Mouse (Mus musculus) small intestine, adult 2 months (tissue): Measurements from ENCODE around the gene Gm38119.

Experiments
- CTCF ChIP-seq: fragments of 200-500 bp; IDR thresholded peaks from 2 replicates; pipeline ENCODE4 v1.5.1; 2012; ENCODE audit warnings: low read depth, mild to moderate bottlenecking, control low read depth, inconsistent platforms, low read length, moderate library complexity, mixed read lengths; ENCODE audit not compliant: insufficient replicate concordance, insufficient read length; ENCODE audit errors: extremely low read depth
- POLR2A ChIP-seq: fragments of 200-500 bp; IDR thresholded peaks from 2 replicates; pipeline ENCODE4 v1.6.1; 2012; ENCODE audit warnings: low read depth, mild to moderate bottlenecking, control low read depth, inconsistent platforms, low read length, moderate library complexity

- TF ChIP-seq CTCF (no peak), POLR2A (no peak)
These were observed 16.3 kb downstream of the Gm38119 start for GRCm38 (mm10) chr3:92722631-92723030.
